Mouse (Mus musculus): ENCODE results near the gene Mis12.
A peak's percentile ranks its signal among the peaks of the same experiment; 100 is the strongest.

The Mis12 gene

GRCm38 (mm10) chr11:71019201-71020068, at the start of gene Mis12, which contains the start of gene Derl2:
TSS of gene Mis12 (plus strand) at chr11:71019611.
TSS of gene Derl2 (minus strand) at chr11:71019841.
- DNase-seq: peak; percentile 98 to 100

GRCm38 (mm10) chr11:70969821-70970559, 49.4 kb upstream of the Mis12 start, which contains the start of the genes Nup88 and Rpain:
TSS of gene Nup88 (minus strand) at chr11:70969973.
TSS of gene Rpain (plus strand) at chr11:70970213.
- DNase-seq: peak; percentile 95 to 97

GRCm38 (mm10) chr11:70970560-70971540, 48.6 kb upstream of the Mis12 start:
- peak in 1 of 2 experiments; percentile 6 for DNase-seq

GRCm38 (mm10) chr11:70972586-70972985, 46.8 kb upstream of the Mis12 start:
- no peak for DNase-seq

- DNase-seq: no peak
Measured at GRCm38 (mm10) chr11:70973947-70974346, 45.5 kb upstream of the Mis12 start.

- no peak for DNase-seq
Measured at GRCm38 (mm10) chr11:70975193-70975592, 44.2 kb upstream of the Mis12 start.

GRCm38 (mm10) chr11:70977293-70977692, 42.1 kb upstream of the Mis12 start:
- DNase-seq: no peak

GRCm38 (mm10) chr11:70980232-70980631, 39.2 kb upstream of the Mis12 start:
- DNase-seq: no peak

- DNase-seq: no peak
Measured at GRCm38 (mm10) chr11:70980751-70981510, 38.5 kb upstream of the Mis12 start.

GRCm38 (mm10) chr11:70982030-70982429, 37.4 kb upstream of the Mis12 start:
- no peak for DNase-seq

GRCm38 (mm10) chr11:70982557-70983228, 36.7 kb upstream of the Mis12 start, which contains the start of gene C1qbp:
TSS of gene C1qbp (minus strand) at chr11:70983026.
- peak; percentile 95 to 97 for DNase-seq

GRCm38 (mm10) chr11:71001167-71001566, 18.2 kb upstream of the Mis12 start:
- DNase-seq: no peak

GRCm38 (mm10) chr11:71003611-71004315, 15.6 kb upstream of the Mis12 start:
- DNase-seq: no peak

GRCm38 (mm10) chr11:71004316-71004773, 15.1 kb upstream of the Mis12 start, which contains the start of gene Dhx33:
TSS of gene Dhx33 (minus strand) at chr11:71004437.
- DNase-seq: peak; percentile 98

- no peak for DNase-seq
Measured at GRCm38 (mm10) chr11:71005046-71005445, 14.4 kb upstream of the Mis12 start.

- DNase-seq: no peak
Measured at GRCm38 (mm10) chr11:71007026-71007425, 12.4 kb upstream of the Mis12 start.

GRCm38 (mm10) chr11:71007831-71008230, 11.6 kb upstream of the Mis12 start:
- DNase-seq: peak in 1 of 2 experiments; percentile 13

- DNase-seq: no peak
Measured at GRCm38 (mm10) chr11:71008321-71008720, 11.1 kb upstream of the Mis12 start.

- DNase-seq: peak in 1 of 2 experiments; percentile 46
Measured at GRCm38 (mm10) chr11:71012743-71013142, 6.7 kb upstream of the Mis12 start.

- no peak for DNase-seq
Measured at GRCm38 (mm10) chr11:71017051-71017450, 2.4 kb upstream of the Mis12 start.
